Mouse (Mus musculus) E14TG2a.4 (cell line): Measurements from ENCODE around the gene Ppef2.

Experiments used
- H3K27me3 ChIP-seq: 2 replicates; pipeline ENCODE4 v1.6.1; 2014; ENCODE audit warnings: low read length, control low read depth; ENCODE audit not compliant: insufficient read depth
- H3K36me3 ChIP-seq: 2 replicates; pipeline ENCODE4 v1.6.1; 2014; ENCODE audit warnings: low read length, control low read depth; ENCODE audit not compliant: insufficient read depth
- H3K4me1 ChIP-seq: replicated peaks from 2 replicates; pipeline ENCODE4 v1.6.1; 2014; ENCODE audit warnings: low read depth, low read length, control low read depth
- H3K4me3 ChIP-seq: replicated peaks from 2 replicates; pipeline ENCODE4 v1.5.1; 2014; ENCODE audit warnings: mild to moderate bottlenecking, low read length
- H3K9me3 ChIP-seq: 2 replicates; pipeline ENCODE4 v1.6.1; 2014; ENCODE audit warnings: low read length, control low read depth
- CTCF ChIP-seq: conservative IDR thresholded peaks from 2 replicates; pipeline ENCODE4 v1.5.1; 2014; ENCODE audit warnings: low read length
- NANOG ChIP-seq: IDR thresholded peaks from 2 replicates; pipeline ENCODE4 v1.6.1; 2014; ENCODE audit warnings: borderline replicate concordance, low read length, mixed read lengths
- POU5F1 ChIP-seq: IDR thresholded peaks from 2 replicates; pipeline ENCODE4 v1.6.1; 2014; ENCODE audit warnings: low read length, borderline replicate concordance

The Ppef2 gene

DNA sequence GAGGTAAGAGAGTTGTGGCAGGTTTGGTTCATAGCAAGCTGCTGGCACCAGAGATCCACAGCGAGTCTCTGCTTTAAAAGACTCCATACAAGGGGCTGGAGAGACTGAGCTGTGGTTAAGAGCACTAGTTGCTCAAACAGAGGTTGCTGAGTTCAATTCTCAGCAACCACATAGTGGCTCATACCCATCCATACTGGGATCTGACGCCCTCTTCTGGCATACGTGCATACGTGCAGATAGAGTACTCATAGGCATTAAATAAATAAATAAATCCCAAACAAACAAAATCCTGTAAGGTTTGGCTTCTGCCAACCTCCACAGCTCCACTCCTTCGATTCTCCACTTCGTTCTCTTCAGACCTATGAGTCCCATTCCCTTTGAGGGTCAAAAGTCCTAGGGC is 4.0 kb downstream of the Ppef2 start:
- H3K27me3 ChIP-seq: peaks cover 8% of the 10 kb centered on the region; the same call in 1 of the 2 replicates
- no peaks in the 10 kb centered on the region for H3K9me3 ChIP-seq
- H3K4me1 ChIP-seq: peaks cover 36% of the 10 kb centered on the region
- TF ChIP-seq NANOG (no peak), CTCF (peak; percentile 28; the same call in 1 of the 2 replicates)
- no peaks in the 10 kb centered on the region for H3K36me3 ChIP-seq
- no peak overlapping the region for H3K4me3 ChIP-seq

DNA sequence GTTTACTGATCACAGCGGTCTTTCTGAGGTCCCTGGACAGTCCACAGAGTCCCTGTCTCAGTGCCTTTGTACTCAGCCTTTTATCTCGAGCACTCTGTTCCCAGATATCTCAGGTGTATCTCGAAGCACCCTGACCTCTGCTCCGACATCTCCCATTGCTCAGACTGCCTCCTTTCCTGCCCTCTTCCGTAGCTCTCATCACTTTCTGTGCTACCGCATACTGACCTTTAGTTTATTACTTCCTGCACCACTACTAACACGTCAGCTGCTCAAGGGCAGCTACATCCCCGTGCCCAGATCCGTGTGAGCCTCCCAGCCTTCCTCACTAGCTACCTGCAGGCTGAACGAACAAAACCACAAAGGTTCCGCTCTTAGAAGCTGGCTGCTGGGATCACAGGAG is 7.5 kb downstream of the Ppef2 start:
- Histone ChIP-seq H3K4me3 (peak overlapping the region; percentile 57), H3K27me3 (peaks cover 8% of the 10 kb centered on the region; the same call in 1 of the 2 replicates), H3K9me3 (no peaks in the 10 kb centered on the region; the same call in 1 of the 2 replicates), H3K4me1 (peaks cover 31% of the 10 kb centered on the region), H3K36me3 (peaks cover 6% of the 10 kb centered on the region; the same call in 1 of the 2 replicates)
- TF ChIP-seq NANOG (no peak), CTCF (no peak)

DNA sequence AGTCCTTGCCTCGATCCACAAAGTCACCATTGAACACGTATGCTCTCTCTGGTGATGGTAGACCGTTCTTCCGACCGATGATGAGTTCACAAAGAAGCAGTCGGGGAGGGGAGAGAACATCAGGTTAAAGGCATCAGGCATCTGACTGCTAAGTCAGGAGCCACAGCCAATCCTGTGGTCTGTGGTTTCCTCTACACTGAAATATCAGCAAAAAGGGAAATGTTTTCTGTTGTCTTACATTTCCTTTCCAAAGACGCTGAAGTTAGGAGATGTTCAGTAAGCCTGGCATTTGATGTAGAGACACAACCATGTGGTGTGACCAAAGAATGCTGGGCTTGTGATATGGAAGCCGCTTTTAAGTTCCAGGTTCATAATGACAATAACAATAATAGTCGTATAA is 10.6 kb downstream of the Ppef2 start:
- Histone ChIP-seq H3K4me3 (no peak overlapping the region), H3K4me1 (peaks cover 22% of the 10 kb centered on the region), H3K9me3 (no peaks in the 10 kb centered on the region; the same call in 1 of the 2 replicates), H3K36me3 (peaks cover 6% of the 10 kb centered on the region; the same call in 1 of the 2 replicates), H3K27me3 (peaks cover 8% of the 10 kb centered on the region; the same call in 1 of the 2 replicates)
- TF ChIP-seq NANOG (no peak), POU5F1 (no peak), CTCF (no peak)

DNA sequence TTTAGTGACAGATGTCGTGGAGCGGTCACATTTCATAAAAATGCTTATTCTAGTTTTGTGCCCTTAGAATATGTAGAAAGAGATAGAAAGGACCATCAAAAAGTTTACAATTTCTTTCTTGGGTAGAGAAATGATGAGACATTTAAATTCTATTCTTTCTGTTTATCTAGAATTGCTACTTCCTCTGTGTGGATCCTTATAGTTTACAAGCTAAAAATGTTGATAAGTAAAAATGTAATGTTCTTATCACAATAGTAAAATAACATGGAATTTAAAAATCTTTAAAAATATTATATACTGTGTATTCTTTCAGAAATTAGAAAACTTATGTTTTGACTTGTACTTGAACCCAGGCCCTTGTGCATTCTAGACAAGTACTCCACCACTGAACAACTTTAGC is 11.2 kb downstream of the Ppef2 start:
- Histone ChIP-seq H3K4me1 (peaks cover 19% of the 10 kb centered on the region), H3K27me3 (peaks cover 8% of the 10 kb centered on the region; the same call in 1 of the 2 replicates), H3K4me3 (no peak overlapping the region), H3K9me3 (no peaks in the 10 kb centered on the region; the same call in 1 of the 2 replicates), H3K36me3 (peaks cover 6% of the 10 kb centered on the region; the same call in 1 of the 2 replicates)
- TF ChIP-seq NANOG: no peak
- no peak for TF ChIP-seq CTCF

DNA sequence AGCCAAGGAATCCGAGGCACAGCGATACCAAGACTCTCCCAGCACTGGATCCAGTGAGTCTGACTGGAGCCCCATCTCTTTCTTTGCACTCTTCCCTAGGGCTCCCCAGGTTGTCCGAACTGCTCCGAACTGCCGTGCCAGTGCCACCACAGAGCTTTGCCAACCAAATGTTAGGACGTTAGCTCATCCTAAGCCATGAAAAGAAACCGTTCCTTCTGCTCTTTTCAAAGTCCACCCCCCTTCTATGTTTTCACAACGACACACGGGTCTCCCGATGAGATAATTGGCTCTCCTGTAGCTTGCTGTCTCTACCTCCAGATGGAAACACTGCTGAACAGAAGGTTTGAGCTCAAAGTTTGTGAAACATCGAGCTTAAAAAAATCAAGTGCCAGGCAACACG is 15.3 kb downstream of the Ppef2 start:
- H3K27me3 ChIP-seq: no peaks in the 10 kb centered on the region
- TF ChIP-seq POU5F1 (no peak), NANOG (no peak), CTCF (no peak)
- no peaks in the 10 kb centered on the region; the same call in 1 of the 2 replicates for H3K9me3 ChIP-seq
- peaks cover 26% of the 10 kb centered on the region for H3K4me1 ChIP-seq
- peaks cover 6% of the 10 kb centered on the region; the same call in 1 of the 2 replicates for H3K36me3 ChIP-seq
- no peak overlapping the region for H3K4me3 ChIP-seq

DNA sequence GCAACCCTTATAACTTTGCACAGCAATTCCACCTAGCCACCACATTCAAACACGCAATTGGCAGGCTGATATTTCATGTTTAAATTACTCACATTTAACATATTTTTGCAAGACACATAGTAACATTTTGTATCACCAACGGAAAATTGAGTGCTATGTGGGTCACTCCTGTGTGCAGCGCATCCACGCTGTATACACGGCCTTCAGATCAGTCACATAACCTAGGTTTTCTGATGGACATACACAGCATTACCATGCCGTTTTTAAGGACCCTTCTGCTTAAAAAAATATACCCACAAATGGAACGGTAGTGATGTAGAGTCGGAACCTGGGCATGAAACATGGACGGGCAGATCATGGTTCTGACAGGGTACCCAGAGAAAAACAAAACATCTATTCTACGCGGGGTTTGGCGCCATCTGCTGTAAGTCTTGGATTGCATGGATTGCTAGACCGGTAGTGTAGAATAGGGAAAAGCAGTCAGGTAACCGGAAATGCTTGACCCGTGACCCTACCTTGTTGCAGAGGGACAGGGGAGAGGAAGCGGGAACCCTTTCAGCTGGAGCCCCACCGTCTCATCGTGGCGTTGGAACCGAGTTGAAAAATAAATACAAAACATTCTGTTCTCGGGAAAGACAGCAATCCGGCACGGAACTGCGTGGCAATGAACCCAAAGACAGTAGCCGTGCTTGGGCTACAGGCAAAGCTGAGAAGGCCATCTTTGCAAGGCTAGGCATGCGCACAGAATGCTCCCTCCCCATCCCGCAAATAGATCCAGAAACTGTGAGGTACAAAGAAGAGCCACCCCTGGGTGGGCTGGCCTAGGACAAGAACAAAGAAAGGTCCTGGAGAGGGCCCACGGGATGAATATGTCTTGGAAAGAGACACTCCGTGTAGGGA is 16.5 kb downstream of the Ppef2 start:
- no peak for TF ChIP-seq NANOG
- TF ChIP-seq CTCF: peak; percentile 68
- no peaks in the 10 kb centered on the region for H3K27me3 ChIP-seq
- H3K36me3 ChIP-seq: peaks cover 5% of the 10 kb centered on the region; the same call in 1 of the 2 replicates
- peak overlapping the region; percentile 67 for H3K4me3 ChIP-seq
- H3K9me3 ChIP-seq: no peaks in the 10 kb centered on the region; the same call in 1 of the 2 replicates
- peaks cover 34% of the 10 kb centered on the region for H3K4me1 ChIP-seq

DNA sequence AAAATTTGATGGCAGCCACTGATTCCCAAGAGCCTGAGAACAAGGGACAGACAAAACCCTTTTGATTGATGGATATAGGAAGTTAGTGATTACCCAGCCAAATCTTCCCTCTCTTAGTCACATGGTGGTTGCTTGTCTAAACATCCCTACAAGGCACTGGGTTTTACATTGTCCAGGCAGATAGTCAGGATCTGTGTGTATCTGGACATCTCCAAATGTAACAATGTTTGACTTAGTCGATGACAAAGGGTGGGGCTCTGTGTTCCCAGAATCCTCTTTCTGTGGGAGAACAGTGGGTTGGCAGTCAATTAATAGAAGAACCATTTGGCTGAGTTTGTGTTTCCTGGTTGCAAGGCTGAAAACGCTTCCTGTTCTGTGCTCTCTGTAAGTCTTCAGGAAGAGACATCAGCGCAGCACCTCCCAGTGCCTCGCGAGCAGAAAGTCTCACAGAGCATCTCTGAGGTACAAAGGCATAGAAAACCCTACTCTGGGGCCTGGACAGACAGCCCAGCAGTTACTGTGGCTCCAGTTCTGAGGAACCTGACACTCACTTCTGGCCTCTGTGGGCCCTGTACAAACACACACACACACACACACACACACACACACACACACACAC is 21.0 kb downstream of the Ppef2 start:
- H3K4me3 ChIP-seq: no peak overlapping the region
- no peaks in the 10 kb centered on the region for H3K27me3 ChIP-seq
- no peaks in the 10 kb centered on the region for H3K9me3 ChIP-seq
- H3K4me1 ChIP-seq: peaks cover 43% of the 10 kb centered on the region
- no peaks in the 10 kb centered on the region for H3K36me3 ChIP-seq
- TF ChIP-seq NANOG (no peak), CTCF (no peak), POU5F1 (no peak)

DNA sequence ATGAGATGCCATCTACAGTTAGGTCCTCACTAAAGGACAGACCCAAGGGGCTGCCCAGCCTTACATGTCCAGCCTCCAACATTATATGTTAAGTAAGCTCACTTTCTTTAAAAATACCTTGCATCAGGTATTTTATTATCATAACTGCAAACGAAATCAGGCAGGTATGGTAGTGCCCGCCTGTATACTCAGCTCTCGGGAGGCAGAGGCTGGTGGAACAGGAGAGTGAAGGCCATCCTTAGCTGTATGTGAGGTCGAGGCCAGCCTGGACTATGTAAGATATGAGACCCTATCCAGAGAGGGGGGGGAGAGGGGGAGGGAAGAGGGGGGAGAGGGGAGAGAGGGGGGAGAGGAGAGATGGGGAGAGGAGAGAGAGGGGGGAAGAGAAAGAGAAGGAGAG is 22.7 kb downstream of the Ppef2 start:
- Histone ChIP-seq H3K4me3 (no peak overlapping the region), H3K9me3 (no peaks in the 10 kb centered on the region), H3K27me3 (no peaks in the 10 kb centered on the region), H3K36me3 (no peaks in the 10 kb centered on the region), H3K4me1 (peaks cover 36% of the 10 kb centered on the region)
- TF ChIP-seq POU5F1: no peak
- TF ChIP-seq NANOG: no peak
- no peak for TF ChIP-seq CTCF
